Mouse (Mus musculus) stomach, postnatal 0 days (tissue): ENCODE results near the gene Ush2a. TPM values are rescaled to one million over a fixed set of nuclear protein-coding genes. Genes with fewer than 3 reads are reported as not detected.

ENCODE experiments used
- ATAC-seq: fragments of 200-750 bp; cut with Nextera tagmentation; 2 replicates; pipeline ENCODE4 v1.8.0; 2017; ENCODE audit not compliant: low FRiP score, low TSS enrichment
- DNase-seq: peaks from one replicate; pipeline ENCODE4 v3.0.0-alpha.2; 2016; ENCODE audit warnings: low spot score
- H3K27ac ChIP-seq: fragments of 300-500 bp; sonication (generic); replicated peaks from 2 replicates; pipeline ENCODE4 v1.5.1; 2014; ENCODE audit warnings: mild to moderate bottlenecking, control low read depth
- H3K27me3 ChIP-seq: fragments of 300-500 bp; sonication (generic); 2 replicates; pipeline ENCODE4 v1.6.1; 2014; ENCODE audit warnings: low read length; ENCODE audit not compliant: control insufficient read depth, insufficient read depth
- H3K36me3 ChIP-seq: fragments of 300-500 bp; sonication (generic); 2 replicates; pipeline ENCODE4 v1.6.1; 2014; ENCODE audit warnings: low read length, mixed read lengths; ENCODE audit not compliant: control insufficient read depth, insufficient read depth
- H3K4me1 ChIP-seq: fragments of 300-500 bp; sonication (generic); replicated peaks from 2 replicates; pipeline ENCODE4 v1.6.1; 2014; ENCODE audit warnings: antibody characterized with exemption; ENCODE audit not compliant: control insufficient read depth, insufficient read depth
- H3K4me2 ChIP-seq: fragments of 300-500 bp; sonication (generic); replicated peaks from 2 replicates; pipeline ENCODE4 v1.6.1; 2014; ENCODE audit warnings: low read depth, mild to moderate bottlenecking, control low read depth, moderate library complexity
- H3K4me3 ChIP-seq: fragments of 300-500 bp; sonication (generic); 2 replicates; pipeline ENCODE4 v1.5.1; 2014; ENCODE audit warnings: low read depth, low read length, control low read depth
- H3K9ac ChIP-seq: fragments of 300-500 bp; sonication (generic); 2 replicates; pipeline ENCODE4 v1.6.1; 2014; ENCODE audit warnings: mild to moderate bottlenecking, low read length, control low read depth, mixed read lengths
- H3K9me3 ChIP-seq: fragments of 300-500 bp; sonication (generic); 2 replicates; pipeline ENCODE4 v1.6.1; 2016; ENCODE audit warnings: low read length; ENCODE audit not compliant: control insufficient read depth
- CTCF ChIP-seq: IDR thresholded peaks from 2 replicates; pipeline ENCODE4 v1.5.1; 2016; ENCODE audit warnings: antibody characterized with exemption, low read depth, mild to moderate bottlenecking, moderate library complexity
- EP300 ChIP-seq: optimal IDR thresholded peaks from 2 replicates; pipeline ENCODE3; 2016; ENCODE audit warnings: antibody characterized with exemption
- WGBS: fragments of 180-500 bp; shearing (Covaris S2); extraction: QIAGEN DNeasy Blood & Tissue Kit; methylation state at CpG from one replicate; pipeline ENCODE4 v1.1.7; 2014; 5-methylcytosine and 5-hydroxymethylcytosine counted together
- polyA plus RNA-seq: library from polyadenylated mRNA; unstranded; fragments of >200 nt; fragmentation: Nextera tagmentation; extraction: Ambion mirVana; gene quantifications from 2 replicates; pipeline ENCODE4 v1.2.1, GENCODE M21; 2015

Gene Ush2a
- polyA plus RNA-seq, 1 experiment from 2014 or later = not detected

DNA sequence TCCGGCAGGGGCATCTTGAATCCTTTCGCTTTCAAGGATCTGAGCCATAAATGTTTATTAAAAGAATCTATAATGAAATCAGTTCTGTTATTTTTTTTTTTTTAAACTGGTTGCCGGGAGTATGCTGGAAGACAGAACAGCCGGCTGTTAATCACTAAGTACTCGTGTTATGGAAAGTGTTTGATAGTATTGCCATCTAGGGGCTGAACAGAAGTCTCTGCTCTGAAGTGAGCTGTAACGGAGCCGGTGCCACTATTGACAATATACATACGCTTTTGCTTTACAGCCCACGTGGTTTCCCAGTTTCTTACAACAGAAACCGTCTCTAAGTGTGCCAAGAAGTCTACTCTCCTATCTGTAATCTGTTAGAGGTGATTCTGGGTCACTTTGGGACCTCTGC lies 642.3 kb downstream of the Ush2a start:
- no peak overlapping the region for H3K4me3 ChIP-seq
- 20% methylated on average over 10 of the region's 10 CpGs for WGBS
- no peak overlapping the region for H3K9ac ChIP-seq
- ATAC-seq = no peak
- TF ChIP-seq EP300 (no peak), CTCF (peak; percentile 69)
- H3K27me3 ChIP-seq = no peaks in the 10 kb centered on the region
- DNase-seq = no peak
- no peak overlapping the region for H3K27ac ChIP-seq
- no peaks in the 10 kb centered on the region for H3K9me3 ChIP-seq
- H3K36me3 ChIP-seq = no peaks in the 10 kb centered on the region
- H3K4me2 ChIP-seq = peak overlapping the region; percentile 26; the same call in 1 of the 2 replicates
- no peaks in the 10 kb centered on the region for H3K4me1 ChIP-seq

DNA sequence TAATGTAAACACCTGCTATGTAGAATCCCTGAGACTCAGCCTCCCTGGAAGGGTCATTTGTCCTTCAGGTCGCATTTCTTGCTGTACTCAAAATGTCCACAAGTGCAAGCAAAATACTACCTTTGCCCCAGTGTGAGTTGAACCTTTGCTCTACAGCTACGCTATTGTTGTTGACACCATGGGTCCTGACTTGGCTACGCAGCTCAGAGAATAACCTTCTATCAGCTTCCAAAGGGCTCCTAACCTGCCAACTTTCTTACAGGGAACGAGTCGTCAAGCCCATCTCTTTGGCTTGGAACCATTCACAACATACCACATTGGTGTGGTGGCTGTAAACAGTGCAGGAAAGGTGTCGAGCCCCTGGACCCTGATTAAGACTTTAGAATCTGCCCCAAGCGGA lies 644.4 kb downstream of the Ush2a start:
- H3K36me3 ChIP-seq = no peaks in the 10 kb centered on the region
- DNase-seq = peak; percentile 6
- WGBS = 81% methylated on average over 7 of the region's 7 CpGs
- no peak for TF ChIP-seq CTCF
- TF ChIP-seq EP300 = no peak
- ATAC-seq = no peak
- no peaks in the 10 kb centered on the region for H3K27me3 ChIP-seq
- no peak overlapping the region for H3K4me3 ChIP-seq
- no peaks in the 10 kb centered on the region for H3K9me3 ChIP-seq
- H3K9ac ChIP-seq = no peak overlapping the region
- H3K4me1 ChIP-seq = no peaks in the 10 kb centered on the region
- no peak overlapping the region for H3K4me2 ChIP-seq
- H3K27ac ChIP-seq = no peak overlapping the region

DNA sequence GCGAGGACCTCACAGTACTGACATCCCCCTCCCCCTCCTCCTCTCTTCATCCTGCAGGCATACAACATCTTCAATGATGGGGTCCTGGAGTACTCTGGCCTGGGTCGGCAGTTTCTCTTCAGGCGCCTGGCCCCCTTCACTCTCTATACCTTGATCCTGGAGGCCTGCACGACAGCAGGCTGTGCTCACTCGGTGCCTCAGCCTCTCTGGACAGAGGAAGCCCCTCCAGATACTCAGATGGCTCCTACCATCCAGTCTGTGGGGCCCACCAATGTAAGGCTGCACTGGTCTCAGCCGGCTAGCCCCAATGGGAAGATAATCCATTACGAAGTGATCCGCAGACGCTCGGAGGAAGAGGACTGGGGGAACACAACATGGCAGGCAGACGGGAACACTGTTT lies 648.8 kb downstream of the Ush2a start:
- no peak for DNase-seq
- Histone ChIP-seq H3K27ac (no peak overlapping the region), H3K9ac (no peak overlapping the region), H3K36me3 (no peaks in the 10 kb centered on the region), H3K27me3 (no peaks in the 10 kb centered on the region), H3K4me2 (no peak overlapping the region), H3K4me3 (no peak overlapping the region), H3K4me1 (no peaks in the 10 kb centered on the region), H3K9me3 (no peaks in the 10 kb centered on the region)
- ATAC-seq = no peak
- WGBS = 83% methylated on average over 11 of the region's 11 CpGs
- TF ChIP-seq CTCF (no peak), EP300 (no peak)

DNA sequence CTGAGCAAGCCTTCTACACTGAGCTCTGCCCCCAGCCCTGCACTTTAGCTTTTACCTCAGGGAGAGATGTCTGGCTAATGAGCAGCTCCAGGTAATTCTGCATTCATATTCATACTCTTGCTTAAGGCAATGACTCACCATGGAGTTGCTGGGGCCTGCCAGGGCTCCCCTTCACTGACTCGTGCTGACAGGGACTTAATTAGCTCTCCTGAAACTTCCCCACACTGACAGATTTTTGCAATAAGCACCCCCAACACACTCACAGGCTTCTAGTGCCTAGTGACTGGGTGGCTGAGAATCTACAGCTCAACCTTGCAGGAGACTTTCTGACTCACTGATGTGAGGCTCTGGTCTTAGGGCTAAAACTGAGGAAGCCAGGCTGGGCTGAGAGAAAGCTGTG lies 658.1 kb downstream of the Ush2a start:
- no peak overlapping the region for H3K4me2 ChIP-seq
- no peak for DNase-seq

DNA sequence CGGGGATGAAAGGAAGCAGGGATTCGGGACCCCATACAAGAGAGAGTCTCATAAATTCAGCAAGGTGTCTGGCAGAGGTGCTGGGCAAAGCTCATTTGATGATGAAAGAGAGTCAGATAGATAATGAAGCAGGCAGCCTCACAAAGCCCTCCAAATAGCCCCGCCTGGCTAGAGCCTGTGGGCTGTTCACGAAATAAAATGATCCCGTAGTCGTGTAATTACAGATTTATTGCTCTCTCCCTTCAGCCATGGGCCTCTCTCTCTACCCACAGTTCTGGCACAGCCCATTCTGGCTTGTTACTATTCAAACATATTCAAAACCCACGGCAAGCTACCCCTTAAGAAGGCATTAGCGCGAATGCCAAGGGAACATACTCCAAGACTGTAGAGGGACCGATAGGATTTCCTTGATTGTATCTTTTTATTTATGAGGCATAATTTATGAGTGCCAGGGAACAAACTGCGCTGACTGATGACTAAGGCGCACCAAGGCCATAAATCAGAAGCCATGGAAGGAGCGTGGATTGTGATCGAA lies 675.5 kb downstream of the Ush2a start:
- Histone ChIP-seq H3K27me3 (no peaks in the 10 kb centered on the region), H3K36me3 (no peaks in the 10 kb centered on the region), H3K4me3 (no peak overlapping the region), H3K9me3 (no peaks in the 10 kb centered on the region), H3K9ac (no peak overlapping the region), H3K27ac (no peak overlapping the region), H3K4me2 (no peak overlapping the region), H3K4me1 (no peaks in the 10 kb centered on the region)
- TF ChIP-seq EP300 (no peak), CTCF (no peak)
- no peak for ATAC-seq
- 76% methylated on average over 14 of the region's 14 CpGs for WGBS
- no peak for DNase-seq

More for the DNA sequence above, 658.1 kb downstream of the Ush2a start:
- 23% methylated on average over 1 of the region's 1 CpGs for WGBS
- H3K27me3 ChIP-seq = no peaks in the 10 kb centered on the region
- no peak for ATAC-seq
- H3K9me3 ChIP-seq = no peaks in the 10 kb centered on the region
- TF ChIP-seq EP300 (no peak), CTCF (no peak)
- H3K27ac ChIP-seq = no peak overlapping the region
- no peak overlapping the region for H3K4me3 ChIP-seq
- H3K4me1 ChIP-seq = no peaks in the 10 kb centered on the region
- no peaks in the 10 kb centered on the region for H3K36me3 ChIP-seq
- no peak overlapping the region for H3K9ac ChIP-seq

DNA sequence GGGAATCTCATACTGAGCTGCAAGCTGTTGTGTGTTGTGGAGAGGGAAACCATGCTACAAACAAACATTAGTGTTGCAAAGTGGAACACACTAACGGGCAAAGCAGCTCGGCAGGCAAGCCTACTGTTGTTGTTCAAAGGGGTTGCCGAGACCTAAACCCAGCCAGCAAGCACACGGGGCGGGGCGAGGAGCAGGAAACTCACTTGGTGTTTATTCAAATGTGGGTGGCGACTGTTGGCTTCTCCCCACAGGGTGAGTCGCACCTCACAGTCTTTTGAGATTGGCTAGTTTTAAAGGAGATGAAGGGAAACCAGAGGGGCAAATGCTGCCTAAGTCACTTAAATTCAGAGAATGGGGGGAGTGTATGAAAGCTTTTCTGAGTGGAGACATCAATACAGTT lies 683.5 kb downstream of the Ush2a start:
- H3K4me1 ChIP-seq = no peaks in the 10 kb centered on the region
- ATAC-seq = no peak
- no peaks in the 10 kb centered on the region for H3K36me3 ChIP-seq
- no peak overlapping the region for H3K4me2 ChIP-seq
- no peaks in the 10 kb centered on the region for H3K27me3 ChIP-seq
- no peaks in the 10 kb centered on the region for H3K9me3 ChIP-seq
- TF ChIP-seq EP300 (no peak), CTCF (no peak)
- H3K4me3 ChIP-seq = no peak overlapping the region
- H3K27ac ChIP-seq = no peak overlapping the region
- peak; percentile 23 for DNase-seq
- no peak overlapping the region for H3K9ac ChIP-seq
- WGBS = 11% methylated on average over 8 of the region's 8 CpGs
